Mouse (Mus musculus) C2C12 (cell line): ENCODE results near the gene Slc24a4. TPM values are rescaled to one million over a fixed set of nuclear protein-coding genes. Genes with fewer than 3 reads are reported as not detected.

ENCODE experiments used
- H3K27me3 ChIP-seq: one replicate; pipeline ENCODE4 v1.6.1; 2011; ENCODE audit not compliant: control insufficient read depth, insufficient read depth, insufficient read length
- H3K36me3 ChIP-seq: one replicate; pipeline ENCODE4 v1.6.1; 2011; ENCODE audit not compliant: control insufficient read depth, insufficient read depth
- H3K4me3 ChIP-seq: one replicate; pipeline ENCODE4 v1.5.1; 2011; ENCODE audit warnings: mild to moderate bottlenecking, control low read depth; ENCODE audit not compliant: poor library complexity, insufficient read depth, severe bottlenecking
- H3K79me2 ChIP-seq: one replicate; pipeline ENCODE4 v1.6.1; 2011; ENCODE audit not compliant: control insufficient read depth, insufficient read depth
- H3K79me3 ChIP-seq: one replicate; pipeline ENCODE4 v1.6.1; 2011; ENCODE audit warnings: low read depth, control low read depth
- H3ac ChIP-seq: one replicate; pipeline ENCODE3; 2011; ENCODE audit warnings: low read depth; ENCODE audit not compliant: control insufficient read depth, insufficient read length
- CEBPB ChIP-seq: IDR thresholded peaks from one replicate; pipeline ENCODE4 v1.6.1; 2011; ENCODE audit warnings: low read depth, mild to moderate bottlenecking, control low read depth, moderate library complexity
- CTCF ChIP-seq: IDR thresholded peaks from one replicate; pipeline ENCODE4 v1.5.1; 2011; ENCODE audit not compliant: control insufficient read depth, insufficient read depth, insufficient read length
- FOSL1 ChIP-seq: IDR thresholded peaks from one replicate; pipeline ENCODE4 v1.8.0; 2011; ENCODE audit warnings: mild to moderate bottlenecking, low read length; ENCODE audit not compliant: poor library complexity, insufficient read depth, severe bottlenecking
- MAX ChIP-seq: IDR thresholded peaks from one replicate; pipeline ENCODE4 v1.6.1; 2011; ENCODE audit warnings: mild to moderate bottlenecking, control low read depth
- MYOD1 ChIP-seq: IDR thresholded peaks from one replicate; pipeline ENCODE4 v1.6.1; 2011; ENCODE audit warnings: low read depth; ENCODE audit not compliant: control insufficient read depth, insufficient read length
- MYOG ChIP-seq: IDR thresholded peaks from one replicate; pipeline ENCODE4 v1.6.1; 2011; ENCODE audit not compliant: control insufficient read depth, insufficient read length; ENCODE audit errors: extremely low read depth
- USF1 ChIP-seq: IDR thresholded peaks from one replicate; pipeline ENCODE4 v1.6.1; 2011; ENCODE audit warnings: low read depth, mild to moderate bottlenecking, control low read depth, moderate library complexity
- polyA plus RNA-seq: library from polyadenylated mRNA; unstranded; fragments of >200 nt; fragmentation: generic; extraction: Trizol; gene quantifications from one replicate; pipeline ENCODE4 v1.2.1, GENCODE M21; 2012; ENCODE audit warnings: missing spikeins

Slc24a4 gene
- polyA plus RNA-seq, 1 experiment = not detected

DNA sequence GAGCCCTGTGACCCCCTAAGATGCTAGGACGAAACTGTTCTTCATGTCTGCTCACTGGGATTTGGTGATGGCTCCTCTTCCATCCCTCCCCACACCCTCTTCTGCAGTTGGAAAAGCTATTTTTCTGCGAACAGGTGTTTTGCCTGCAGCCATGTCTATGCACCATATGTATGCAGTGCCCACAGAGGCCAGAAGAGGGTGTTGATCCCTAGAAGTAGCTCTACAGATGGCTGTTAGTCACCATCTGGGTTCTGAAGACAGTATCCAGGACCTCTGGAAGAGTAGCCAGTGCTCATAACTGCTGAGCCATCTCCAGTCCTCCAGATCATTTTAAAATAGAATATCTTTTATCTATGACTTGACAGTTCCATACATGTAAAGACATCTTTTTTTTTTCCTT lies 20.2 kb downstream of the Slc24a4 start:
- H3K27me3 ChIP-seq = no peaks in the 10 kb centered on the region
- H3K79me3 ChIP-seq = no peaks in the 10 kb centered on the region
- H3K36me3 ChIP-seq = no peaks in the 10 kb centered on the region
- no peak overlapping the region for H3K4me3 ChIP-seq
- TF ChIP-seq CEBPB (no peak), CTCF (no peak), MYOG (no peak), FOSL1 (no peak), MYOD1 (no peak), USF1 (no peak), MAX (no peak)
- no peaks in the 10 kb centered on the region for H3K79me2 ChIP-seq
- no peak overlapping the region for H3ac ChIP-seq

DNA sequence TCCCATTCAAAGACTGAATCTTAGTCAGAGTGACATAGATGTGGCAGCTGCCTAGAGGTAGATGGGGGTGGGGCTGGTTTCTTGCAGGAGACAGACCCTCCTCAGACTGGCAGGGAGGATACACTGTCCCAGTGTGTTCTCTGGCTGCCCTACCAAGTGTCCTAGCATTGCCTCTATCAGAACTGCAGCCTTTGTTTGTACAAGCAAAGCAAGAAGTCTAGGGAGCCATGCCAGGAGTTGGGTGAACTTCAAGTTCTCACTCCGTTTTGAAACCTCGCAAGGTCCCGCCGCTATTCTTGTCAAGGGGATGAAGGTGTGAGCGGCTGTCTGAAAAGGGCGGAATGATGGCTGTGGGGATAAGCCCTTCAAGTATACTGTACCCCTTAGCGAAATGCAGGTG lies 22.7 kb downstream of the Slc24a4 start:
- H3K79me3 ChIP-seq = no peaks in the 10 kb centered on the region
- no peak overlapping the region for H3K4me3 ChIP-seq
- H3ac ChIP-seq = no peak overlapping the region
- no peaks in the 10 kb centered on the region for H3K36me3 ChIP-seq
- no peaks in the 10 kb centered on the region for H3K79me2 ChIP-seq
- no peaks in the 10 kb centered on the region for H3K27me3 ChIP-seq
- TF ChIP-seq USF1 (no peak), FOSL1 (no peak), MYOD1 (no peak), MAX (no peak), CEBPB (no peak), MYOG (no peak), CTCF (no peak)

DNA sequence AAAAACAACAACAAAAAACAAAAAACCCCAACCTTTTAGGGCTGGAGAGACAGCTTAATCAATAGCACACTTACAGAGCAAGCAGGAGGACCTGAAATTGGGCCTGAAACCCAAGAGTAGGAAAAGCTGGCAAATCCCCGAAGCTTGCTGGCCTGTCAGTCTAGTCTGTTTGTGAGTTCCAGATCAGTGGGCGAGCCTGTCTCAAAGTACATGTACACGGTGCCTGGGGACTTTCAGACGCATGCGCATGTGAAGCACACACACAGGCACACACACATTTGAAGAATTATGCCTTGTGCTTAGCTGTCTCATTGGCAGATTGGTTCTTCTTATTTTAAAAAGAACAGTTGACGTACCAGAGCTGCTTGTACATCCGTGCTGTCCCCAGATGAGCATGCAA lies 25.3 kb downstream of the Slc24a4 start:
- no peaks in the 10 kb centered on the region for H3K36me3 ChIP-seq
- no peaks in the 10 kb centered on the region for H3K27me3 ChIP-seq
- H3K79me3 ChIP-seq = no peaks in the 10 kb centered on the region
- no peaks in the 10 kb centered on the region for H3K79me2 ChIP-seq
- H3ac ChIP-seq = no peak overlapping the region
- H3K4me3 ChIP-seq = no peak overlapping the region
- TF ChIP-seq MYOG (no peak), MAX (no peak), MYOD1 (no peak), CEBPB (no peak)

DNA sequence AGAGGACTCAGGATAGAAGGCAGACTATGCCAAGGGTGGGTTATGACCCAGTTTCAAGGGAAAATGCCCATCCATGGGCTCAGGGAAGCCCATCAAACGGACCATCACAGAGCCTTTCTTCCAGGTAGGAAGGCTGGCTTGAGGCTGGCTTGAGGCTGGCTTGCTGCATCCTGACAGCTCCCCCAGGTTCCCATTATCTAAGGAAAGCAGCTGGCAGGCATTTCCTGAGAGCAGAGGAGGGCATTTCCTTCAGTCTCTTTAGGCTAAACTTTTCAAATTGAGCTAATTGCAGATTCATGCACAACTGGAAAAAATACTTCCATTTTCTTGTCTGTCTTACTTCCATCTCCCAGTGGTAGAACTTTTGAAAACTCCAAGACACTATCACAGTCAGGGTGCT lies 26.3 kb downstream of the Slc24a4 start:
- TF ChIP-seq MAX (no peak), MYOG (no peak), USF1 (no peak), CEBPB (no peak), MYOD1 (no peak), CTCF (no peak), FOSL1 (no peak)
- Histone ChIP-seq H3K36me3 (no peaks in the 10 kb centered on the region), H3K79me3 (no peaks in the 10 kb centered on the region)

DNA sequence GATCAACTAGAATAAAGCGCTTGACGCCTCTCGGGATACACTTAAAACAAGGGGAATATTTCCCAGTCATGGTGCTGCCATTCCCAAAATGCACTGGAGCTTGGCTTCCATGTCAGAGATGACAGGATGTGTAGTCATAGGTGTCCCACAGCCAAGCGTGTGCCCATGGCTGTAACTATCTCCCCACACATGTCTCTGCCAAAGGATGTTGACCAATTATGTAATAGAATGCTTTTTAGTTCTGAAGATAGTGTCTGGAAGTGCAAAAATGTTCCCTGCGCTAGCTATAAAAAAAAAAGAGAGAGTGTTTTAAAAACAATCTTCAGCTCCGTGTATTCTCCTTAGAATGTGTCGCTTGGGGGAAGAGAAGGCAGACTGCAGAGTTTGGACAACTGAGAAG lies 36.1 kb downstream of the Slc24a4 start:
- H3K36me3 ChIP-seq = no peaks in the 10 kb centered on the region
- no peak for TF ChIP-seq CEBPB
- H3K4me3 ChIP-seq = no peak overlapping the region
- no peaks in the 10 kb centered on the region for H3K79me2 ChIP-seq
- H3ac ChIP-seq = no peak overlapping the region
- no peaks in the 10 kb centered on the region for H3K79me3 ChIP-seq
- H3K27me3 ChIP-seq = peaks cover 36% of the 10 kb centered on the region

More for the DNA sequence above, 26.3 kb downstream of the Slc24a4 start:
- no peaks in the 10 kb centered on the region for H3K27me3 ChIP-seq
- no peaks in the 10 kb centered on the region for H3K79me2 ChIP-seq
- no peak overlapping the region for H3K4me3 ChIP-seq
- H3ac ChIP-seq = no peak overlapping the region

DNA sequence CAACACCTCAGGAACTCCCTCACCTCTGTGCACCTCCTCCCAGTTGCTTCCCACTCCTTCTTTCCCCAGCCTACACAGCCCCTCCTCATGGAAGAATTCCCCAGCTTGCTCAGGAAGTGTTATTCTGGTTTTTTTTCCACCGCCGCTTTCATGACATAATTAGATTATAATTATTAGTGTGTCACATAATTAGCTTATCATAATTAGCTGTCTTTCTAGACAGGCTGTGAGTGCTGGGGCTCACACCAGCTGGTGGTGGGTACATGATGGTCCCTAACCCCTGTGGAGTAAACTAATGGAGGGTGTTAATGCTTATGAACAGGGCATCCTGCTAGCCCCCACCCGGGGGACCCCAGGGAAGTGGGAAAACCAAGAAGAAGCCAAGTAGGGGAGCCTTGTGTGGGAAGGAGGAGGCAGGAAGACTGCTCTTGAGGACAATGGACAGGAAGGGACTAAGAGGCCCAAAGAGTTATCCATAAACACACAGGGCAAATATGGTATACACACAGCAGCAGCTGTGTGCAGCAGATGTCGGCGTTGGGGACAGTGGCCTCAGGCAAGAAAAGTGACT lies 38.2 kb downstream of the Slc24a4 start:
- no peak for TF ChIP-seq USF1
- no peak for TF ChIP-seq CEBPB
- no peak for TF ChIP-seq MYOG
- TF ChIP-seq CTCF = no peak
- TF ChIP-seq FOSL1 = no peak
- TF ChIP-seq MYOD1 = no peak
- TF ChIP-seq MAX = no peak
- Histone ChIP-seq H3K79me3 (no peaks in the 10 kb centered on the region), H3K36me3 (no peaks in the 10 kb centered on the region), H3ac (no peak overlapping the region), H3K79me2 (no peaks in the 10 kb centered on the region), H3K27me3 (peaks cover 36% of the 10 kb centered on the region), H3K4me3 (no peak overlapping the region)
